Mouse (Mus musculus): ENCODE results near the gene Ralgapb. TPM values are rescaled to one million over a fixed set of nuclear protein-coding genes. Genes with fewer than 3 reads are reported as not detected.

The Ralgapb gene
- 11.0 and 11.6 TPM in 2 replicates for polyA plus RNA-seq (2016; fragmentation: Nextera tagmentation; extraction: Ambion mirVana)

DNA sequence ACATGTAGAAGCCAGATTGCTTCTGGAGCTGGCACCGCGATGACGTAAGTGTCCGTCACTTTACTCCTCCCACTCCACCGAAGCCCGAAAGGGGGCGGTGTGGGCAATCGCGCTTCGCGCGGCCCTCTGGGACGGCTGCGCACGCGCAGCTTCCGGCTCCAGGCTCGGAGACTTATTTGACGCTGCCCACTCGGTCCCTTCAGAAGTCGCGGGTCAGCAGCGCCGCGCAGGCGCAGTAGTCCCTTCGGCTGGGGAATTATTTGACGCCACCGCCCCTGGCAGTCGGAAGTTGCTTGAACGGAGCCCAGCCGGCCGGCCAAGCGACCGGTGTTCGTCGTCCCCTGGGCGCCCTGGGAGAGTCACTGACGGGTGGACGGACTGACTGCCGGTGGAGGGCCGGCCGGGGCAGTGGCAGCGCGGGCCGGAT, at the start of gene Ralgapb:
Gene Ralgapb, plus strand, starts transcription at position 254 of the 427 bp plus-strand sequence.
- WGBS: under 1% methylated on average over 46 of the region's 46 CpGs
- Histone ChIP-seq H3K36me3 (no peaks in the 10 kb centered on the region), H3K27ac (replicated peaks) (peak within 1 kb of the TSS; percentile 92), H3K9me3 (replicated peaks) (no peaks in the 10 kb centered on the region), H3K4me1 (peaks cover 25% of the 10 kb centered on the region), H3K27me3 (ENCODE audit: low read depth, poor library complexity, severe bottlenecking) (no peaks in the 10 kb centered on the region), H3K4me3 (peak within 1 kb of the TSS; percentile 93)
- DNase-seq (ENCODE audit: low spot score): peak; percentile 99

- peak; percentile 90 for DNase-seq (ENCODE audit: low spot score)
- Histone ChIP-seq H3K4me1 (peaks cover 24% of the 10 kb centered on the region), H3K4me3 (peak overlapping the region; percentile 84), H3K9me3 (replicated peaks) (no peaks in the 10 kb centered on the region), H3K27ac (replicated peaks) (peak overlapping the region; percentile 96), H3K36me3 (peaks cover 46% of the 10 kb centered on the region), H3K27me3 (ENCODE audit: low read depth, poor library complexity, severe bottlenecking) (no peaks in the 10 kb centered on the region; the same call in 1 of the 2 replicates)
- under 1% methylated on average over 41 of the region's 41 CpGs for WGBS
Observed at GRCm38 (mm10) chr2:158360873-158361677, 48.6 kb upstream of the Ralgapb start.

DNA sequence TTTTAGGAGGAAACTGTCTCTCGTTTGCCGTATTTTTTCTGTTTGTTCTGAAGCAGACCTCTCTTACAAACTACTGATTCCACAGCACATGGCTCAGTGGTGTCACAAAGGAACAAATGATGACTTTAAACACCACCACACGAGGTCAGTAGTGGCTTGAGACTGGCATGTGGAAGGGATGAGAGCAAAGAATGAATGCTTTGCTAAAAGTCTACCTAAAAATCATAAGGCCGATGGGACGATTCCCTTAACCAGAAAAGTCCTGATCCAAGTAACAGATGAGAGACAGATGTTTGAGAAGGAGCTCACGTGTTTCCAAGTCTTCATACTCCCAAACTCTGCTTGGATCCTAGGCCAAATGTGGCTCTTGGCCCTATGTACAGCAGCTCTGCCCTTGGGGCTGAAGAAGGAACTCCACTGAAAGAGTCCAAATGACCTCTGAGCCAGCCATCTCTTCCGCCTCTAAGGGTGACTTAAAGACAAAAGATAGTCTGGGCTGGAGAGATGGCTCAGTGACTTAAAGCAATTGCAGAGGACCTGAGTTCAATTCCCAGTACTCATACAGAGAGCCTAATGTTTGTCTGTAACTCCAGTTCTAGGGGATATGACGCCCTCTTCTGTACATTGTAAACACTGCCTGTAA, 47.8 kb upstream of the Ralgapb start:
- Histone ChIP-seq H3K4me1 (peaks cover 24% of the 10 kb centered on the region), H3K9me3 (replicated peaks) (no peaks in the 10 kb centered on the region), H3K36me3 (peaks cover 39% of the 10 kb centered on the region), H3K27me3 (ENCODE audit: low read depth, poor library complexity, severe bottlenecking) (no peaks in the 10 kb centered on the region; the same call in 1 of the 2 replicates), H3K27ac (replicated peaks) (peak overlapping the region; percentile 96), H3K4me3 (peak overlapping the region; percentile 84)
- no peak for DNase-seq (ENCODE audit: low spot score)
- WGBS: 40% methylated on average over 8 of the region's 8 CpGs

DNA sequence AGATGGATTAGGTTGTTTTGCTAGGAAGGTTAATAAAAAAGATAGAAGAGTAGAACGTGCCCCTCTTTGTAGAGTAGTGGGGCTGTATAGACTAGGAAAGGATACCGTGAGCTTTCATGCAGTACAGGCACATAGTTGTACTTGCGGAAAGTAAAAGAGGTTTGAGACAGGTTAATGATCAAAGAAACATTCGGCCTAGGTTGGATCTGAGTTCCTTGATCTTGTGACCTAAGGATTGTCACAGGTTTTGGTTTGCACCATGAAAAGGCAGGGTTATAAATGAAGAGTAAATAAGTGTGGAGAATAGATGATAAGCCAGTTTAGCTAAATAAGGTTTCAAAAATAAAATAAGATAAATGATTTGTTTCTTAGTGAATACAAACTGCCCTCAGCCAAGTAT, 45.5 kb upstream of the Ralgapb start:
- H3K9me3 ChIP-seq (replicated peaks): no peaks in the 10 kb centered on the region
- 84% methylated on average over 4 of the region's 4 CpGs for WGBS
- H3K4me3 ChIP-seq: no peak overlapping the region
- H3K27ac ChIP-seq (replicated peaks): no peak overlapping the region
- H3K4me1 ChIP-seq: peaks cover 15% of the 10 kb centered on the region
- H3K27me3 ChIP-seq (ENCODE audit: low read depth, poor library complexity, severe bottlenecking): no peaks in the 10 kb centered on the region; the same call in 1 of the 2 replicates
- no peak for DNase-seq (ENCODE audit: low spot score)
- peaks cover 15% of the 10 kb centered on the region for H3K36me3 ChIP-seq

DNA sequence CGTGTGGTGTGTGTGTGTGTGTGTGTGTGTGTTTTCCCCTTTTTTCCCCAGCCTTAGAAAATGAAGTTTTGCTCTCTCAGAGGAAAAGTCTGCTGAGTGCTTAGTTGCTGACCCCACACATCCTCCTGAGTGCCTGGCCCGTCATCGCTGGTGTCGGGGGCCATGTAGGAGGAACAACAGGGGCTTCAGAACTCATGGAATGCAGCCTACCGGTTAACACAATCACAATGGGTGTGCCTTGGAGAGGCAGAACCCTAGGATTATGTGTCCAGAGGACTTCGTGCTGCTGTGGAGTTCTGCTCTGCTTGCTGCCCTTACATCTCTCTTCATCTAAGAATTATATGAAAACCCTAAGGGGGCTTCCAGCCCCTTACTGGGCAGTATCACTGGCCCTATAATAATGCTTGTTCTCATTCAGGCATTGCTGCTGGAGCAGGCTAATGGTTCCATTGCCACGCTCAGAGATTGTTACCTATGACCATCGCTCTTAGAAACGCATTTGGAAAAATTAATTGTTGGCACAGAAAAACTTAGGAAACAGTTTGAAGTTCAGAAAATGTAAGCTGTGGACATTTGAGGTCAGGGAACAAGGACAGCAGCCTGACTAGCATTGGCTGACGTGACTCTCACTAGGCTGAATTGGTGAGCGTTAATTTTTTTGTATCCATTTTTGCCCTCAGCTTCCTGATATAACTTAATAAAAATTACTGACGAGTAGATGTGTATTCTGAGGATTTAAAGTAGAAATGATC, 44.4 kb upstream of the Ralgapb start:
- peaks cover 4% of the 10 kb centered on the region; the same call in 1 of the 2 replicates for H3K36me3 ChIP-seq
- no peak overlapping the region for H3K27ac ChIP-seq (replicated peaks)
- no peaks in the 10 kb centered on the region; the same call in 1 of the 2 replicates for H3K27me3 ChIP-seq (ENCODE audit: low read depth, poor library complexity, severe bottlenecking)
- H3K9me3 ChIP-seq (replicated peaks): no peaks in the 10 kb centered on the region
- no peak overlapping the region for H3K4me3 ChIP-seq
- H3K4me1 ChIP-seq: peaks cover 7% of the 10 kb centered on the region
- no peak for DNase-seq (ENCODE audit: low spot score)
- 75% methylated on average over 12 of the region's 12 CpGs for WGBS

- no peak overlapping the region for H3K4me3 ChIP-seq
- no peaks in the 10 kb centered on the region for H3K9me3 ChIP-seq (replicated peaks)
- 94% methylated on average over 5 of the region's 5 CpGs for WGBS
- no peaks in the 10 kb centered on the region for H3K36me3 ChIP-seq
- H3K27me3 ChIP-seq (ENCODE audit: low read depth, poor library complexity, severe bottlenecking): no peaks in the 10 kb centered on the region; the same call in 1 of the 2 replicates
- no peak overlapping the region for H3K27ac ChIP-seq (replicated peaks)
- peaks cover 4% of the 10 kb centered on the region for H3K4me1 ChIP-seq
- DNase-seq (ENCODE audit: low spot score): no peak
Observed at GRCm38 (mm10) chr2:158367654-158368053, 42.0 kb upstream of the Ralgapb start.

- peaks cover 5% of the 10 kb centered on the region; the same call in 1 of the 2 replicates for H3K27me3 ChIP-seq (ENCODE audit: low read depth, poor library complexity, severe bottlenecking)
- no peak overlapping the region for H3K4me3 ChIP-seq
- H3K4me1 ChIP-seq: peaks cover 4% of the 10 kb centered on the region
- DNase-seq (ENCODE audit: low spot score): no peak
- no peaks in the 10 kb centered on the region for H3K36me3 ChIP-seq
- no peaks in the 10 kb centered on the region for H3K9me3 ChIP-seq (replicated peaks)
- H3K27ac ChIP-seq (replicated peaks): no peak overlapping the region
- WGBS: 90% methylated on average over 8 of the region's 8 CpGs
Observed at GRCm38 (mm10) chr2:158368313-158368712, 41.3 kb upstream of the Ralgapb start.

DNA sequence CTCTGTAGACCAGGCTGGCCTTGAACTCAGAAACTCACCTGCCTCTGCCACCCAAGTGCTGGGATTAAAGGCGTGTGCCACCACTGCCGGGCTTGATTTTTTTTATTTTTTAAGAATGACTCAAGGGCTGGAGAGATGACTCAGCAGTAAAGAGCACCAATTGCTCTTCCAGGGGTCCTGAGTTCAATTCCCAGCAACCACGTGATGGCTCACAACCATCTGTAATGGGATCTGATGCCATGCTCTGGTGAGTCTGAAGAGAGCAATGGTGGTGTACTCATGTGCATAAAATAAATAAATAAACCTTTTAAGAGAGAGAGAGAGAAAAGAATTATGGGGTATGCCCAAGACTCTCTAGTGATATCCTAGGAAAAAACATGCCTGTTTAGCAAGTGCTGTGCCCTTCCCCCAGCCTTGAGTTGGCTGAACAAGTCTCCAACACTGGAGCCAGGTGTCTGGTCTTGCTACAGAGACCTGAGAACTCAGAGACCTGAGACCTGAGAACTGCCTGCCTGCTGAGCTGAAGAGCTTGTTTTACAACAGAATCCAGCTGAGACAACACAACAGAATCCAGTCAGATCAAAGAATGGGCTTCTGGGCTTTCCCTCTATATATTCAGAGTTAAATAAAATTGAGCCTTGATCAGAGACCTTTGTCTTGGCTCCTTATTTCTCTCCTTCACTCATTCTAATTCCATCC, 40.0 kb upstream of the Ralgapb start:
- H3K36me3 ChIP-seq: no peaks in the 10 kb centered on the region
- 75% methylated on average over 3 of the region's 3 CpGs for WGBS
- no peaks in the 10 kb centered on the region for H3K9me3 ChIP-seq (replicated peaks)
- no peak for DNase-seq (ENCODE audit: low spot score)
- peaks cover 4% of the 10 kb centered on the region for H3K4me1 ChIP-seq
- H3K4me3 ChIP-seq: no peak overlapping the region
- no peak overlapping the region for H3K27ac ChIP-seq (replicated peaks)
- peaks cover 16% of the 10 kb centered on the region for H3K27me3 ChIP-seq (ENCODE audit: low read depth, poor library complexity, severe bottlenecking)

DNA sequence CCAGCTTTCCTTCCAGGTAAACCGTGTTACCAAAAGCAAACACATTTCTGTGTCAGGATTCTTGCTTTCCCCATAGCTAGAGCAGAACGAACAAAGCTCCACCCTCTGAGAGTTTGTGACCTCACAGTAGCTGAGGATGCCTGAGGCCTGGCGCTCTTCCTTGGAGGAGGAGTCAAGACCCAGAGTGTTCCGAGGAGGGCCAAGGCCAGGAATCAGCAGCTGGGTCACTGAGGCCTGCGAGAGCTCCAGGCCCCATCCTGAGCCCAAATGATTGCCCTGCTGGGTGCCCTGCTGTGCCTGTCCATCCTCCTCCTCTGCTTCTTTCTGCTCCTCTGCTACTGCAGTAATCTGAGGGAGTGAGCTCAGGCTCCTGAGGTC, 39.5 kb upstream of the Ralgapb start:
- Histone ChIP-seq H3K9me3 (replicated peaks) (no peaks in the 10 kb centered on the region), H3K4me3 (no peak overlapping the region), H3K4me1 (peaks cover 9% of the 10 kb centered on the region), H3K27me3 (ENCODE audit: low read depth, poor library complexity, severe bottlenecking) (peaks cover 22% of the 10 kb centered on the region), H3K27ac (replicated peaks) (0 out of 2 replicates have a peak overlapping the region, but pooled peaks have one; percentile 11), H3K36me3 (no peaks in the 10 kb centered on the region)
- no peak for DNase-seq (ENCODE audit: low spot score)
- WGBS: 5% methylated on average over 5 of the region's 5 CpGs

DNA sequence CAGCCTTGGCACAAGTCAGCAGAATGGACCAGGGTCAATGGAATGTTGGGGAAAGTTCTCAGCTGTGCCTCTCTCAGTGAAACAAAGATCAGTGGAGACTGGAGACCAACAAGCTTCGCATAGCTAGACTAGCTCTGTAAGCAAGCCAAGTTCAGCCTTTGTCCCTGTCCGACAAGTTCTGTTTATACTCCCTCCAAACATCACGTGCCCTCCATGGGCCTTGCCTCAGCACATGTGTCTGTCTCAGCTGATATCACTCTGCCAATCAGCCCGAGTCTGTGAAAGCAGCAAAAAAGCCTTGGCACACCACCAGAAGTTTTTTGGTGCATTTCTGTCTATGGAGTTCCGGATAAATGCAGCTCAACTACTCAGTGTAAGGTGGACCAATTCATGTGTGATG, 36.6 kb upstream of the Ralgapb start:
- Histone ChIP-seq H3K9me3 (replicated peaks) (no peaks in the 10 kb centered on the region), H3K27me3 (ENCODE audit: low read depth, poor library complexity, severe bottlenecking) (peaks cover 41% of the 10 kb centered on the region), H3K27ac (replicated peaks) (no peak overlapping the region), H3K4me1 (peaks cover 21% of the 10 kb centered on the region), H3K36me3 (no peaks in the 10 kb centered on the region), H3K4me3 (no peak overlapping the region)
- 87% methylated on average over 5 of the region's 5 CpGs for WGBS
- DNase-seq (ENCODE audit: low spot score): no peak

DNA sequence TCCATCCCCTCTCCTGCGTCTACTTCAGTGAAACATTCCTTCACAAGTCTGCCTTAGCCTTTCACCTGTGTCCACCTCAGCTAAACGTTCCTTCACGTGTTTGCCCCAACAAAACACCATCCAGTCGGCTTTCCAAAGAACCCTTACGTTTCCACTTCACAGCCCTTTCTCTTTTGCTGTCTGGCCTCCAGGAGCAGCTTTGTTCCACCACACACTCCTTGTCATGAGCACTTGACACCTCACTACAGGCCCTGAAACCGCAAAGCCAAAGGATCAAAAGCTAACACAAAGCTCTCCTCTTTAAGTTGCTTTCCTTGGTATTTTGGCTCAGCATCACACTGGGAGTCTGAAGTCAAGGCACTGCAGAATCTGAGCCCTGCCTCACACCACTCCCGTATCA, 36.1 kb upstream of the Ralgapb start:
- WGBS: 63% methylated on average over 7 of the region's 7 CpGs

More for the DNA sequence above, 36.1 kb upstream of the Ralgapb start:
- H3K4me3 ChIP-seq: no peak overlapping the region
- DNase-seq (ENCODE audit: low spot score): no peak
- peaks cover 41% of the 10 kb centered on the region for H3K27me3 ChIP-seq (ENCODE audit: low read depth, poor library complexity, severe bottlenecking)
- H3K27ac ChIP-seq (replicated peaks): no peak overlapping the region
- H3K4me1 ChIP-seq: peaks cover 21% of the 10 kb centered on the region
- H3K9me3 ChIP-seq (replicated peaks): no peaks in the 10 kb centered on the region
- no peaks in the 10 kb centered on the region for H3K36me3 ChIP-seq

All from midbrain, embryonic 10.5 days (tissue).